Mouse (Mus musculus) yolk sac, embryonic 10.5 days (tissue): ENCODE results near the gene Rnf148.

Experiments used
- DNase-seq: peaks from one replicate; pipeline ENCODE4 v3.0.0-alpha.2; 2017; ENCODE audit warnings: low spot score

Gene Rnf148

DNA sequence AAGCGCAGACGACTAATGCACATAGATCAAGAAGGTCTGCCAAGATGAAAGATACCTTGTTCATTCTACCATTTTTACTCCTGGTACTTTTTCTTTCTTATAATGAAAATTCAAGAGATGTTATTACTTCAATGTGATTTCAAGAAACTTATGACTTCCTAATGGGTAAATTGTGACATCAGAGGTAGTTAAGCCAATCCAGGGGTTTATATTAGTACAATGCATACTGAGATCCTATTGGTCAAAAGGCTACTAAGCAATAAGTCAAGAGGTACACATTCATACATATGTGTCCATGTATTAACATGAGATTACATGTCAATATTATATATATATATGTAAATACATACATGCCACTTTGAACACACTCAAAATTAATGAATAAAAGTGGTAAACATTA, at the start of gene Rnf148:
Gene Rnf148 (minus strand): TSS at position 101 of the 400 bp plus-strand sequence.
- no peak for DNase-seq

DNA sequence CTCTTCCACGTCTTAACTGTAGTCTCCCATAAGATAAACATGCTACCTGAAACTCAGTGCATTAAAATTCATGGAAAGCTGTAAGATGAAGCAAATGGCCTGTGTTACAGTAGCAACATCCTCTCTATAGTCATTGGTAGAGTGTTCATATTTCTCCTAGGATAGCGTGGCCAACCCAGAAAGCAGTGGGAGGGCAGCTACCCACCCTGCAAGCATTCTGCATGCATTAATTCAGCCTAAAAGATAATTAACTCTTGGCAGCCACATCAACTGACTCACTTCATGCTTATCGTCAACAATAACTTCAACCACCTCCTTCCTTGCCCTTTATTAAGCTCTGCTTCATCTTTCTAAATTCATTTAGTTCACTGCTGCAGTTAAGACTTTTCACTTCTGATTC, 45.9 kb upstream of the Rnf148 start:
- DNase-seq = no peak

DNA sequence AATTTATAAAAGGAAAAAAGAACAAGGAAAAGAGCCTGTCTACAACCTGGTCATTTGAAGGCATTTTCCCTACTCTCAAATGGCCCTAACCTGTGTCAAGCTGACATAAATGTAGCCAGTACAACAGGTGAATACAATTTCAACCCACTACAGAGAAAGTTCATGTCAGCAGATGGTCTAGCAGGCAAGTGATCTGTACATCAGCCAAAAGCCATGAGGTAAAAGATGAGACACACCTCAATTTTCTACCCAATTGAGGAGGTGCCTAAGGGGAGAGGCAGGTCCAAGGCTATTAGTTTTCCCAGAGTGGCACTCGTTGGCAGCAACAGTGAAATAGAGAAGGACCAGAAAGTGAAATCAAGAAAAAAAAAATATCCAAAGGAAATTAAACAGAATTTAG, 23.2 kb upstream of the Rnf148 start:
- no peak for DNase-seq

DNA sequence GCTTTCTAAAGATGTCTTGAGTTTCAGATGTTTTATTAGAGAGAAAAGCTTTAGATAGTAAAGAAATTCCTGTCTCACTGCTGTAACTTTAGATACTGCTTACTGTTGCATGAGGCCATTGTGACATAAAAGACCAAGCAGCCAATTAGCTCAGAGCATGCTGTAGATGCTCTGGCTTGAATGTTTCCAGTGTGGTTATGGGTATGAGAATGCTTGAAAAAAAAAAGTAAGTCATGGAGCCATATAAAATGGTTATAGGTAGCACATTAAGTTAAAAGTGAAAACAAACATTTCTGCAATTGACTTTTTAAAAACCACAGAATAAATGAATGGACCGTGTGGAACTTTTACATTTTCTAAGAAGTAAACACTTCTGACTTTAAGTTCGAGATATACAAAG, 4.7 kb downstream of the Rnf148 start, which contains the start of gene Rnf133:
Gene Rnf133 (minus strand): TSS at position 101 of the 400 bp plus-strand sequence.
- DNase-seq = no peak

DNA sequence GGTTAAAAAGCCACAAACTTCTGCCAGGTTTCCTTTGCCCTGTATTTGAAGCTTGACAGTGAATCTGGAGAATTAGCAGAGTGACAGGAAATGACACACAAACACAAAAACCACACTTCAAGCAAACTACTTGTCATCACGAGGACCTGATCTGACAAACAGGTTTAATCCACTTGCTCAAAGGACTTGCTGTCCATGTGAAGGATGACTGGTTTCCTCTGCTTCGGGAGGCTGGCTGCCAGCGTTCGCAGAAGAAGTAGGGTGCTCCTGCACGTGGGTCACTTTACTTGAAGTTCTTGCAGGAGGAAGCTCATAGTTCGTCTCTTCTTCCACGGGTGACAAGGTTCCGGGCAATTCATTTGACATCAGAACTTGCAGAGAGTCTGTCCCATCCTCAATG, 6.2 kb downstream of the Rnf148 start:
- DNase-seq = no peak

DNA sequence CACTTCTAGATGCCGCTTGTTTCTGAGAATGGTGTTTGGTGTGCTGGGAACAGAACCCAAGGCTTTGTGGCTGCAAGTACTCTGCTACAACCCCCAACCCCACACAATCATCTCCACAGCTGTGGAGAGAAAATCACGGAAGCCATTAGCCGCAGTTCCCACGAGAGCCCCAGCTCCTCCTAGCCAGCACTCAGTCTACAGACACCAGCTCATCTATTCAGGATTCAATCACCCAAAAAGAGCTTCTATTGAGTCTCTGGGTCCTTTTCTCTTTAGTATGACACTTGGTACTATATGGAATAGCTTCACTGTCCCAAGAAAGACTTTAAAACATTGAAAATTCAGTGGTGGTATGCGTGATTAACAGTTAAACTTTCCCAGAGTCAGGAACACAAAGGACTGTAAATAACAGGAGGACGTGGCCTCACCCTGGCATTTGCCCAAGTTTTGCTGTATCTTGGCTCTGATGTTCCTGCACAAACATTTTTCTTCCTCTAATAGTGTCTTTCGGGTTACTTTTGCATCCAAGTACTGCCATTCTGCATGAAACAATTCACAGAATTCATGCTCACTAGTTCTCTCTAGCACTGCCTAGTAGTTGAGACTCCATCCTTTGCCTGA, 7.2 kb downstream of the Rnf148 start:
- no peak for DNase-seq

DNA sequence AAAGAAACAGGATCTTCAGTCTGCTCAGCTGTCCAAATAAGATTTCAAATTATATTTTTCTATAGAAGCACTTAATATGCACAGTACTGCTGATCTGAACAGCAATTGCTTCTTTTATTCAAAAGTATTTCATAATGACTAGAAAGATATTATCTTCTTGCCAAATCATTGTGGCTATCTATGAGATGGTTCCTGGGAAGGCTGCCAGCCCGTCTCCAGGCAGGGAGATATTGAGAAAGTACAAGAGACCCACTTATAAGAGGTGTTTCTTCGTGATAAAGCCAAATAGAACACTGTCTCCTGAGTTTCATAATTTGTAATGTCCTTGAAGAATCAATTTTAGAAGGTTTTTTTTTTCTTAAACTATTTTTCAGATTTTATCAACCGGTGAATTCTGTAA, 17.9 kb downstream of the Rnf148 start:
- DNase-seq = no peak

DNA sequence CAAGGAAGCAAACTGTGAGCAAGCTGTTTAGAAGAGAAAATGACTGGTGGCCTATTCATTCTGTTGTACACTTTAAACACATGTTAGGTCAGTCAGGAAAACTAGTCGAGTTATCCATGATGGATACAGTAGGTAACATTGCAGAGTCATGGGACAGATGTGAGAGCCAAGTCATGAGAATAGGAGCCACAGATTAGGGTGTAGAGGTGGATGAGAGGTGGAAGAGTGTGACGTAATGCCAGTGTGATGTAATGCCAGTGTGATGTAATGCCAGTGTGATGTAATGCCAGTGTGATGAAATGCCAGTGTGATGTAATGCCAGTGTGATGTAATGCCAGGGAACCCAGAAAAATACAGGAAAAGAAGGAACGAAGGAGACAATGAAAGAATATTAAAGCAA, 19.7 kb downstream of the Rnf148 start:
- DNase-seq = no peak

DNA sequence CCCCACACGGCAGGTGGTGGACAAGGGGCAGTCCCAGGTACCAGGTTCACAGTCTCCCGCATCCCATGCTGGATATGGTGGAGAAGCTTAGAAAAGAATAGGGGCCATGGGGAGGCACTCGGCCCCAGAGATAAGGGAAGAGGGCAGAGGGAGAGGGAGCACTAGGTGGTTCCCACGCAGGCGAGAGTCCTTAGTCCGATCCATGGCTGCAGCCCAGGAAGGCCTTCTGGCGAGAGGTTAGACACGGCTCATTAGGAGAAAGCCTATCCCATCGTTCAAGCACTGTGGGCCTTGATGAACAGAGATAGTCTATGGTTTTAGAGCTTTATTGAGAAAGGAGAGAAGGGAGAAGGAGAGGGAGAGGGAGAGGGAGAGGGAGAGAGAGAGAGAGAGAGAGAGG, 20.9 kb downstream of the Rnf148 start:
- DNase-seq = no peak

DNA sequence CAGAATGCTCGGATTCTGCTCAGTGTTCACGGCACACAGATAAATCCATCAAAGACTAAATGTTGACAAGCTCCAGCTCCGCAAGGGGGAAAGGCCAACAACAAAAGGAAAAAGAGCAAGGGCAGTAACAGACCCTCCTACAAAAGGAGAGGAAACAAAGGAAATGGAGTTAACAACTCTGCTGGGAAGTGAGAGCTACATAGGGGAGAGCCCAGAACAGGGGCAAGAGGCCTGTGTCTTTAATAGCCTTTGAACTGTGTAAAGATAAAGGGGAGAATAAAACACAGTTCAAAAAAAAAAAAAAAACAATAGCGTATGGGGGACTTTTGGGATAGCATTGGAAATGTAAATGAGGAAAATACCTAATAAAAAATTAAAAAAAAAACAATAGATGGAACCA, 24.5 kb downstream of the Rnf148 start:
- no peak for DNase-seq
